Mouse (Mus musculus) limb, embryonic 15.5 days (tissue): ENCODE measurements around the gene Junb. TPM values are rescaled to one million over a fixed set of nuclear protein-coding genes. Genes with fewer than 3 reads are reported as not detected.

Experiments used
- ATAC-seq: fragments of 200-750 bp; cut with Nextera tagmentation; 2 replicates; pipeline ENCODE4 v1.8.0; 2017; ENCODE audit warnings: low read depth, moderate TSS enrichment; ENCODE audit not compliant: insufficient number of reproducible peaks, low FRiP score, low TSS enrichment
- H3K27ac ChIP-seq: fragments of 300-500 bp; sonication (generic); 2 replicates; pipeline ENCODE4 v1.5.1; 2015; ENCODE audit warnings: moderate library complexity, mild to moderate bottlenecking, inconsistent platforms
- H3K27me3 ChIP-seq: fragments of 300-500 bp; sonication (generic); 2 replicates; pipeline ENCODE4 v1.6.1; 2015; ENCODE audit warnings: inconsistent platforms
- H3K36me3 ChIP-seq: fragments of 300-500 bp; sonication (generic); 2 replicates; pipeline ENCODE4 v1.6.1; 2015; ENCODE audit warnings: inconsistent platforms
- H3K4me1 ChIP-seq: fragments of 300-500 bp; sonication (generic); 2 replicates; pipeline ENCODE4 v1.6.1; 2015; ENCODE audit warnings: inconsistent platforms
- H3K4me2 ChIP-seq: fragments of 300-500 bp; sonication (generic); 2 replicates; pipeline ENCODE4 v1.6.1; 2015; ENCODE audit warnings: mild to moderate bottlenecking, inconsistent platforms
- H3K4me3 ChIP-seq: fragments of 300-500 bp; sonication (generic); 2 replicates; pipeline ENCODE4 v1.5.1; 2015; ENCODE audit warnings: mild to moderate bottlenecking, inconsistent platforms
- H3K9ac ChIP-seq: fragments of 300-500 bp; sonication (generic); 2 replicates; pipeline ENCODE4 v1.6.1; 2015; ENCODE audit warnings: inconsistent platforms
- H3K9me3 ChIP-seq: fragments of 300-500 bp; sonication (generic); 2 replicates; pipeline ENCODE4 v1.6.1; 2016; ENCODE audit warnings: inconsistent platforms
- WGBS: fragments of 180-500 bp; shearing (Covaris S2); methylation state at CpG from one replicate; pipeline ENCODE4 v1.1.7; 2015; 5-methylcytosine and 5-hydroxymethylcytosine counted together
- polyA plus RNA-seq: library from polyadenylated mRNA; unstranded; fragments of >200 nt; fragmentation: Nextera tagmentation; extraction: Ambion mirVana; gene quantifications from 2 replicates; pipeline ENCODE4 v1.2.1, GENCODE M21; 2015

Junb gene
- polyA plus RNA-seq, 1 experiment from 2014 or later: 30.4 TPM

DNA sequence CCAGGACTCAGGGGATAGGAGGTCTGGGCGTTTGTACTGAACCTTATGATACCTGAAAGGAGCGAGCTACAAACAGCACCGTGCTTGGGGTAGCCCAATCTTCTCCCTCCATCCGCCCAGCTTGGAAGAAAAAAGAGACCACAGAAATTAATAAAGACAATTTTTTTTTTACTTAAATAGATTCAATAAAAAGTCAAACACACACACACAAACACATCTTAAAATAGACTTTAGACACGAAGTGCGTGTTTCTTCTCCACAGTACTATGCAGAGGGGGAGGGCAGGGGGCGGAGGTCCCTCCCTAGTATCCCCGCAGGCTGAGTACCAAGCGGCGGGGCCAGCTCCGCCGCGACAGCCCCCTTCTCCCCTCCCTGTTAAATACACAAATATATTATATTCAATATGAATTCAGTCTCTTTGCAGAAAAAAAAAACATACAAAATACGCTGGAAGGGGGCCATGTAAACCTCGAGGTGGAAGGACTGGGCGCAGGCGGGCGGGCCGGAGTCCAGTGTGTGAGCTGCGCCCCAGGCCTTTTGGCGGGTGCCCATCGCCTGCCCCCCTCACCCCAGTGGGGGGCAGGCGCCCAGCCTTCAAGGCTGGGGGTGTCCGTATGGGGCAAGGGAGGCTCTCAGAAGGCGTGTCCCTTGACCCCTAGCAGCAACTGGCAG is 1.6 kb downstream of the Junb start:
- Histone ChIP-seq H3K4me2 (peak overlapping the region; percentile 96), H3K27ac (peak overlapping the region; percentile 80), H3K27me3 (peaks cover 15% of the 10 kb centered on the region), H3K9ac (peak overlapping the region; percentile 54), H3K9me3 (no peaks in the 10 kb centered on the region), H3K4me1 (peaks cover 59% of the 10 kb centered on the region), H3K4me3 (peak overlapping the region; percentile 55), H3K36me3 (peaks cover 31% of the 10 kb centered on the region)
- no peak for ATAC-seq
- WGBS: 2% methylated on average over 25 of the region's 25 CpGs

DNA sequence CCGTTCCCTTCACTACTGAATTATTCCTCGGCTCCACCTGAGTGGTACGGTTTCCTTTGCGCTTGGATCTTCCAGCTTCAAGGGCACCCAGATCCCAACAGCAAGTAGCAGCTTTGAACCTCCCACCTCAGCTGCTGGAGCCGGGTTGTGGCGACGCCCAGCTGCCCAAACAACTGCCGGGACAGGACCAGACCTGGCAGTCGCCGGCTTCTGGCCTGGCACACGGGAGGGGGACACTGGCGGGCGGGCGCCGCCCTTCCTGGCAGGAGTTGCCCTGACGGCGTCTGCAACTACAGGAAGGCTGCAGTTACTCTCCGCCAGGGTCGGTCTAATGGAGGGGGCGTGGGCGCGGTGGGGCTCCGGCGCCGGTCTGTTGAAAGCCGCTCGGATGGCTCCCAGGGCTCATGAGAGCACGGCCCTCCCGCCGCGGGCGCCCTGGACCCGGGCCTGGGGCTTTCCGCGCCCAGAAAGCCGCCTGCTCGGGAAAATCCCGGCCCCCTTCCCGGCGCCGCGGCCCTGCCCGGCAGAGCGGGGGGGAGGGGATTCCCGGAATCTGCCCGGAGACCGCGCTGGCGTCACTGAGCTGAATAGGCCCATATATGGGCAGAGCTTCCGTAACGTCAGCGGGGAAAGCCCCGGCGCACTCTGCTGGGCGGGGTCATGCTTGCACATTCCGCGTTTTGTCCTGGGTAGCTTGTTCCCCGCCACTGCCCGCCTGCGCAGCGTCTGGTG is 2.3 kb downstream of the Junb start:
- Histone ChIP-seq H3K4me2 (peak overlapping the region; percentile 96), H3K4me3 (peak overlapping the region; percentile 55), H3K4me1 (peaks cover 58% of the 10 kb centered on the region), H3K36me3 (peaks cover 38% of the 10 kb centered on the region), H3K27me3 (peaks cover 15% of the 10 kb centered on the region), H3K27ac (peak overlapping the region; percentile 80), H3K9ac (peak overlapping the region; percentile 54), H3K9me3 (no peaks in the 10 kb centered on the region)
- WGBS: under 1% methylated on average over 61 of the region's 61 CpGs
- ATAC-seq: peak; percentile 79

DNA sequence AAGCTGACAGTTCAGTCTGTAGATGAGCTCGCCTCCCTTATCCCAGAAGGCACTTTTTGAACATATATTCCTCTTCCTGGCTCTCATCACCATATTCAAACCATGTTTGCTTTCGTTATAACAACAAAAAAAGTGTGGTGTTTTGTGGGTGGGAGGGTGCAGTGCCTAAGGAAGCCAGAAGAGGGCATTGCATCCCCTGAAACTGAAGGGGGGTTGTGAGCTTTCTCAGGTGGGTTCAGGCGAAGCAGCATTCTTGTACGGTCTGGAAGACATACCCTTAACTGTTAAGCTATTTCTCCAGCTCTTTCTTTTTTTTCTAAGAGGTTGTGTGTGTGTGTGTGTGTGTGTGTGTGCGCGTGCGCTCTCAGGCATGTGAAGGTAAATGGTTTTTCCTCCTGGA is 3.1 kb downstream of the Junb start:
- Histone ChIP-seq H3K4me2 (no peak overlapping the region), H3K27me3 (peaks cover 15% of the 10 kb centered on the region), H3K4me1 (peaks cover 62% of the 10 kb centered on the region), H3K9ac (no peak overlapping the region), H3K36me3 (peaks cover 44% of the 10 kb centered on the region), H3K9me3 (no peaks in the 10 kb centered on the region), H3K4me3 (peak overlapping the region; percentile 55; the same call in 1 of the 2 replicates), H3K27ac (peak overlapping the region; percentile 80)
- ATAC-seq: no peak
- 27% methylated on average over 7 of the region's 7 CpGs for WGBS

DNA sequence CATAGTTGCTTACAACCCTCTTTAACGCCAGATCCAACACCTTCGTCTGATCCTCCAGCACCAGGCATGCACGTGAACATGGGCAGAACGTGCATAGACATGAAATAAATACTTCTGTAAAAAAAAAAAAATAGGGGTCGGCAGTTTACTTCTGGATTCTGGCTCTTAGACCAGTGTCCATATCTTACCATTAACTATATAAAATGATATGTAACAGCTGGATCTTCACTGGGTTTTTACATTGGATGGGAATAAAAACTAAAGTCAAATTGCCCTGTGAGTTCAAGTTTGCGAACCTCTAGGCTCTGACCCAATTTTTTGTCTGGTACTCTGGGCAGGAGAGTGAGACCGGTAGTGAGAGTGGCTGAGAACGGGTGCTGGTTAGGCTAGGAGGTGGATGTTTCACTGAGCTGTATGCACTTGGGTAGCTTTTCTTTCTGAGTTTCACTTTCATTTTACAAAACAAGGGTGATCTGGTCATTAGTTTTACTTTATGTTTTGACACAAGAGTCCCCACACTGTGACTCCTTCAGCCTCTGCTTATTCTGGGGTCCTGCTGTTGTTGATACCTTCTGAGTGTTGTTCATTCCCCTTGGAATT is 3.9 kb downstream of the Junb start:
- Histone ChIP-seq H3K4me1 (peaks cover 60% of the 10 kb centered on the region), H3K27ac (0 out of 2 replicates have a peak overlapping the region, but pooled peaks have one; percentile 1), H3K36me3 (peaks cover 44% of the 10 kb centered on the region), H3K4me2 (no peak overlapping the region), H3K27me3 (peaks cover 15% of the 10 kb centered on the region), H3K9me3 (no peaks in the 10 kb centered on the region), H3K4me3 (no peak overlapping the region), H3K9ac (no peak overlapping the region)
- 68% methylated on average over 8 of the region's 8 CpGs for WGBS
- no peak for ATAC-seq

DNA sequence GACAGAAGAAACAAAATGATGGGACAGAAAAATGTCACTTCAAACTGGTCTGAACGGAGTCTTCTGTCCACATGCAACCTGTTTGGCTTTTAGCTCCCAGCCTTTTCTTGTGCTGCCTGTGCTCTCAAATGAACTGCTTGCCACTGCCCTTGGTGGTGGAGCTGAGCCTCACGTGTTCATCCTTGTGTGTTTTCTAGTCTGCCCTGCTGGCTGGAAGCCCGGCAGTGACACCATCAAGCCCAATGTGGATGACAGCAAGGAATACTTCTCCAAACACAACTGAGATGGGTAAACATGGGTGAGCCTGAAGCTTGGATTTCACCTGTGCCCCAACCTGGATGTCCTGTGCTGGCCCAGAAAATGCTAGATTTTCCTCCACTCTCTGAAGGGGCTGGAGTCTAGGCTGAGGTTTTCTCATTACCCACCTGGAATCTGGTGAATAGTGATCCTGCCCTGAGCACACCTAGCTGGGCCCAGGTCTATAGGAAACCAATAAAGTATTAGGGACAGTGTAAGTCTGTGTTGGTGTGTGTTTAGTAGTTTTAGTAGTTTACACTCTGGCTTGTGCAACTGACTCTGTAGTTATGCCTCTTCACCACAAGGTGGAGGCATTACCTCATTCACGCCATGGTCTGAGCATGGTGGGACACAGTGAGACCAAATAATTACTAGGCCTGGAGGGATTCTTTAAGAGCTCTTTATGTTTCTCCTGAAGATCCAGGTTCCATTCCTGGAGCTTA is 4.5 kb downstream of the Junb start:
- WGBS: 66% methylated on average over 4 of the region's 4 CpGs
- H3K27me3 ChIP-seq: peaks cover 15% of the 10 kb centered on the region
- H3K4me1 ChIP-seq: peaks cover 53% of the 10 kb centered on the region
- no peaks in the 10 kb centered on the region for H3K9me3 ChIP-seq
- no peak overlapping the region for H3K4me3 ChIP-seq
- ATAC-seq: no peak
- peaks cover 44% of the 10 kb centered on the region for H3K36me3 ChIP-seq
- 0 out of 2 replicates have a peak overlapping the region, but pooled peaks have one; percentile 1 for H3K27ac ChIP-seq
- no peak overlapping the region for H3K9ac ChIP-seq
- H3K4me2 ChIP-seq: no peak overlapping the region

DNA sequence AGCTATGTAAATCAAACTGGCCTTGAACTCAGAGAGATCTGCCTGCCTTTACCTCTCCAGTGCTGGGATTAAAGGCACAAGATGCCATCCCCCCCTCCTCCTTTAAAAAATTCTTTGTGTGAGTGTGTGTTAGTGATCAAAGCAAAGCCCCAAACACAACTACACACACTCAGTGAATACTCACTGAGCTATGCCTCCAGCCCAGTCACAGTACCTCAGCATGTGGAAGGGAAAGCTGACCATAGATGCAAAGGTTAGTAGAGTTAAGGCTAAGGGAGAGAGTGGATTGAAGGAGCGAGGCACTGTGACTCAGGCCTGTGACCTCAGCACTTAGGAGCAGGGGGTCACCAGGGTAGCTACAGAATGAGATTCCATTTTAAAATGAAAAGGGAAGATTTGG is 5.4 kb downstream of the Junb start:
- H3K27ac ChIP-seq: no peak overlapping the region
- no peak overlapping the region for H3K4me3 ChIP-seq
- no peaks in the 10 kb centered on the region for H3K9me3 ChIP-seq
- H3K27me3 ChIP-seq: peaks cover 12% of the 10 kb centered on the region
- 96% methylated on average over 1 of the region's 1 CpGs for WGBS
- H3K4me2 ChIP-seq: no peak overlapping the region
- ATAC-seq: no peak
- H3K36me3 ChIP-seq: peaks cover 44% of the 10 kb centered on the region
- no peak overlapping the region for H3K9ac ChIP-seq
- peaks cover 50% of the 10 kb centered on the region for H3K4me1 ChIP-seq

DNA sequence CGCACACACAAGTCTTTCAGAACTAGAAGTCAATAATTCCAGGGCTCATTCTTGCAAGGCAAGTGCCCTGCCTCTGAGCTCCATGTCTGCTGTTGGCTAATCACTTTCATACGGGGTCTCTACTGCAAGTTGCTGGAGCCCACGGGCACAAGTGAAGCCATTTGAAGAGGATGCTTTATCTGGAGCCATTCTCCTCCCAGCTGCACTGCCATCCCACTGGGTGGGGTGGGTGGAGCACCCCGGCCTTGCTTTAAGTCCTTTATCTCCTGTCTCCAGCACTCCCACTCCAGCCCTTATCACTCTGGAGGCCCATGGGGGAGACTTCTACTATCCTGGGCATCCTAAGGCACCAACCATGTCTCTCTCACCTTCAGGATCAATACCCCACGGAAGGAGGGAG is 7.6 kb downstream of the Junb start:
- Histone ChIP-seq H3K4me3 (peak overlapping the region; percentile 58), H3K36me3 (peaks cover 44% of the 10 kb centered on the region)

DNA sequence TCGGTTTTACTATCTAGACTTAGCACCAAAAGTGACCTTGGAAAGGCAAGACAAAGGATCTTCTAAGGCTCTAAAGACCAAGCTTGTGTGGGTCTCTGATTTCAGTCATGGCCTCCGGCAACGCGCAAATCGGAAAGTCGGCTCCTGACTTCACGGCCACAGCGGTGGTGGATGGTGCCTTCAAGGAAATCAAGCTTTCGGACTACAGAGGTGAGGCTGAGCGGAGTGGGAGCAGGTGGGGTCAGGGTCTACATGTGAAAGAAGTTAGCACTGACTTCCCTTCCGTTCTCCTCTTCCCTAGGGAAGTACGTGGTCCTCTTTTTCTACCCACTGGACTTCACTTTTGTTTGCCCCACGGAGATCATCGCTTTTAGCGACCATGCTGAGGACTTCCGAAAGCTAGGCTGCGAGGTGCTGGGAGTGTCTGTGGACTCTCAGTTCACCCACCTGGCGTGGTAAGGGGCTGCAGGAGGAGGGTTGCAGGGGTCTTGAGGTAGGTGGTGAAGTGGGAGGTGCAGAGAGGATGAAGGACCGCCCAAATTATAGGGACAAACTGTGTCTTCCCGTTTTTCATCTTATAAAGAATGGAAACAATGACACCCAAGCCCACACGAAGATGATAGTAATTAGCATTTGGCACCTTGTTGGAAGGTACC is 8.3 kb downstream of the Junb start:
- 6% methylated on average over 21 of the region's 21 CpGs for WGBS
- Histone ChIP-seq H3K4me2 (peak overlapping the region; percentile 83), H3K4me1 (peaks cover 36% of the 10 kb centered on the region)

More for the DNA sequence above, 7.6 kb downstream of the Junb start:
- 58% methylated on average over 5 of the region's 5 CpGs for WGBS
- peaks cover 37% of the 10 kb centered on the region for H3K4me1 ChIP-seq
- no peak overlapping the region for H3K27ac ChIP-seq
- H3K4me2 ChIP-seq: peak overlapping the region; percentile 83
- no peak for ATAC-seq
- H3K9ac ChIP-seq: 0 out of 2 replicates have a peak overlapping the region, but pooled peaks have one; percentile 26
- H3K9me3 ChIP-seq: no peaks in the 10 kb centered on the region
- no peaks in the 10 kb centered on the region for H3K27me3 ChIP-seq

DNA sequence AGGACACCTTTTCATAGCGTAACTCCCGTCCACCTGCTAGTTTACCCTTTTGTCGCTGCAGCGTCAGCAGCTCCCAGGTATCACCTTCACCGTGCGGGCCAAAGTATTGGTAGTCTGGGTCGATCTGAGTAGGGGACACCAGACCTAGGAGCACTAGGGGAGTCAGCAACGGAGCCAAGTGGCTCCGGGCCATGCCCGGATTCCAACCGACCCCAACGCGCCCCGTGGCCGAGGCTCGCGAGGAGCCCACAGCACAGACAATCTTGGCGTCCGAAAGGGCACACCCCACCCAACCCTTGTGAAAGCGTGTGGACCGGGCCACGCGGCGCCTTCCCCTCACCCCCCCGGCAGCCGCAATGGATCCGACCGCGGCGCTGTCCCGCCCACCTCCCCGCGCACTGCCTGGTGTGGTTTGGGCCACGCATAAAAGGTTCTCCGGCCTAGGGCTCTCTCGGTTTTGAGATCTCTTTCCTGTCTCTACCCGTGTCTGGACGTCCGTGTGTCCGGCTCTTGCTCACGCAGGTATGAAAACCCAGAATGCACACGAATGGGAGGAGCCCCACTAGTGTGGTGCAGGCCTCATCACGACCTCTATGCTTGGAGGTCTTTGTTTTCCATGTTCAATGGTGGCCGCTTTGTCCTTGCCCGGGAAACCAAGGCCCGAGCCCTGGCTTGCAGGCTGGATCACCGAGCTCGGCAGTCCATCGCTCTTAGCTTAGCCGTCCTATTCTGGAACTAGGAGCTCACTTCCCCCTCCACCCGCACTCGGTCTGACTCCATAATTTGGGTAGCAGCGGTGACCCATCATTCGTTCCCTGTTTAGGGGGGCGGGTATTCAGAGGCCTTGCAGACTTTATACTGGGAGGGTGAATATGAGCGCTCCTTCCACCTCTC is 9.0 kb downstream of the Junb start, which contains the start of the genes Gm49661, Prdx2 and Rnaseh2a:
Gene Gm49661 (minus strand): TSS at position 193 of the 894 bp plus-strand sequence.
Gene Prdx2 (plus strand): TSS at position 347 of the 894 bp plus-strand sequence.
Gene Rnaseh2a (minus strand): TSS at position 527 of the 894 bp plus-strand sequence.
- H3K27me3 ChIP-seq: no peaks in the 10 kb centered on the region
- peak; percentile 66 for ATAC-seq
- H3K4me3 ChIP-seq: peak within 1 kb of the TSS; percentile 58
- H3K9me3 ChIP-seq: no peaks in the 10 kb centered on the region
- H3K27ac ChIP-seq: peak within 1 kb of the TSS; percentile 87
- peak within 1 kb of the TSS; percentile 64 for H3K9ac ChIP-seq
- WGBS: under 1% methylated on average over 56 of the region's 56 CpGs
- peaks cover 40% of the 10 kb centered on the region for H3K4me1 ChIP-seq
- peaks cover 37% of the 10 kb centered on the region for H3K36me3 ChIP-seq
- H3K4me2 ChIP-seq: peak within 1 kb of the TSS; percentile 83

More for the DNA sequence above, 8.3 kb downstream of the Junb start:
- H3K9ac ChIP-seq: peak overlapping the region; percentile 64
- H3K9me3 ChIP-seq: no peaks in the 10 kb centered on the region
- H3K27me3 ChIP-seq: no peaks in the 10 kb centered on the region
- peaks cover 44% of the 10 kb centered on the region for H3K36me3 ChIP-seq
- peak overlapping the region; percentile 87 for H3K27ac ChIP-seq
- ATAC-seq: no peak
- H3K4me3 ChIP-seq: peak overlapping the region; percentile 58

DNA sequence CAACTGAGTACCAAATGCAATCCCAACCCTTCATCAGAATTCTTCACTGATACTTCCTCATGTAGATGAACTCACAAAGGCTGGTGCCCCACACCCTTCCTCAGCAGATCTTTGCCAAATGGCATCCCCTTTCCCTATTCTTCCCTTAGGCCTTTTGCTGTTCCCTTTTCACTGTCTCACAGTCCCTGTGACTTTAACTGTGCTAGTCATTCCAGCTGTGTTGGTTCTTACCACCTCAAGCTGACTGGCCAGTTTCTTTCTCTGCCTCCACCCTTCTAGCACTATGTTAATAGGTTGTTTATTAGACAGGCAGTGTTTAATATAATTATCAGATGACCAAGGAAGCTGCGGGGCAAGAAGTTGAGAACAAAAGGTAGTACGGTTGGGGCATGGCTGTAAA is 9.9 kb downstream of the Junb start:
- H3K27me3 ChIP-seq: no peaks in the 10 kb centered on the region
- ATAC-seq: no peak
- peak overlapping the region; percentile 64 for H3K9ac ChIP-seq
- WGBS: 8% methylated on average over 2 of the region's 2 CpGs
- peak overlapping the region; percentile 58 for H3K4me3 ChIP-seq
- peaks cover 40% of the 10 kb centered on the region for H3K4me1 ChIP-seq
- H3K27ac ChIP-seq: peak overlapping the region; percentile 87
- peaks cover 29% of the 10 kb centered on the region for H3K36me3 ChIP-seq
- H3K9me3 ChIP-seq: no peaks in the 10 kb centered on the region
- H3K4me2 ChIP-seq: peak overlapping the region; percentile 83
